ENCODE assay signal across 9 mouse cellular contexts in the genomic region with DNA sequence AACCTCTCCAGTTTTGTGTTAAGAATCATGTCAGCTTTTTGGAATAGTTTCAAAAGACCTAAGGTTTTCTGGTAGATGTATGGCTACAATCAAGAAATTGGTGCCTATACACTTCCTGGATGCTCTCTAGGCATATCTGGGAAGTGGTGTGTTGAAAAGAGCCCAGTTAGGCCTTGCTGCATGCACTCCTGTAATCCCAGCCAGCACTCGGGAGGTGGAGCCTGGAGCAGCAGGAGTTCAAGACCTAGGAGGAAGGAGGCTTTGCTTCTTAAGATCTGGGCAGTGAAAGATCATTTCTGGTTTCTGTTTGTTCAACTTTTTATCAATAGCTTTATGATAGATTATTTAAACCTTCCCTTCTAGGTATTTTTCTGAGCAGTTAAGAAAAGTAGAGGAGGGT. TPM values are rescaled to one million over a fixed set of nuclear protein-coding genes. Genes with fewer than 3 reads are reported as not detected.
A peak's percentile ranks its signal among the peaks of the same experiment; 100 is the strongest.
DNase-seq lines count a peak whose midpoint lies in the region; ATAC-seq lines count a peak whose summit lies in the region.
"Had no signal": no experiment of that assay in that cellular context is flagged by ENCODE, and none has a peak within 500 bp of the region (broad histone marks: within the 10 kb centered on the region; RNA-seq: fewer than 3 reads in every experiment).

No protein-coding gene starts in this region.

- WGBS in heart, embryonic 15.5 days, result 11% methylated on average over 1 of the region's 1 CpGs
- WGBS in hindbrain, embryonic 13.5 days, result 14% methylated on average over 1 of the region's 1 CpGs
- WGBS in midbrain, embryonic 11.5 days, result 8% methylated on average over 1 of the region's 1 CpGs

- H3K9ac ChIP-seq in heart, embryonic 15.5 days, result no peak overlapping the region; the same call in 1 of the 2 replicates
- peak overlapping the region; percentile 91; the same call in 1 of the 2 replicates for H3K9ac ChIP-seq in hindbrain, embryonic 13.5 days
- H3K9ac ChIP-seq in midbrain, embryonic 11.5 days (ENCODE audit: low read length), result no peak overlapping the region

- H3K9me3 ChIP-seq in heart, embryonic 15.5 days (replicated peaks), result no peaks in the 10 kb centered on the region
- no peaks in the 10 kb centered on the region for H3K9me3 ChIP-seq in hindbrain, embryonic 13.5 days
- H3K9me3 ChIP-seq in midbrain, embryonic 11.5 days (ENCODE audit: control insufficient read depth, low read length), result no peaks in the 10 kb centered on the region

- H3K27me3 ChIP-seq in heart, embryonic 15.5 days, result no peaks in the 10 kb centered on the region
- no peaks in the 10 kb centered on the region for H3K27me3 ChIP-seq in hindbrain, embryonic 13.5 days
- no peaks in the 10 kb centered on the region for H3K27me3 ChIP-seq in midbrain, embryonic 11.5 days (ENCODE audit: control insufficient read depth, insufficient read depth, low read length)

- no peak for DNase-seq in heart, postnatal 4 days
- DNase-seq in R1 (ENCODE audit: low read depth, low spot score), result peak; percentile 85
- DNase-seq in midbrain, embryonic 11.5 days (ENCODE audit: low spot score, missing footprints), result no peak
- DNase-seq in right cerebral cortex, adult 2 months (ENCODE audit: low spot score in 2 of 2), result no peak
- DNase-seq in left cerebral cortex, adult 9 months (ENCODE audit: low spot score in 2 of 2), result no peak
- no peak for DNase-seq in lung, adult 18-20 months
- DNase-seq: cerebellum, adult 11 months had no signal

- H3K27ac ChIP-seq in heart, embryonic 15.5 days, result no peak overlapping the region
- H3K27ac ChIP-seq in hindbrain, embryonic 13.5 days, result no peak overlapping the region
- no peak overlapping the region for H3K27ac ChIP-seq in midbrain, embryonic 11.5 days (ENCODE audit: low read depth, low read length)

- no peak for ATAC-seq in heart, embryonic 15.5 days (replicated peaks; ENCODE audit: insufficient number of reproducible peaks, insufficient read depth, low FRiP score, low read depth)
- no peak for ATAC-seq in hindbrain, embryonic 13.5 days (ENCODE audit: low FRiP score)
- ATAC-seq in midbrain, embryonic 11.5 days (ENCODE audit: low FRiP score), result no peak

- peak overlapping the region; percentile 73 for H3K4me3 ChIP-seq in heart, embryonic 15.5 days
- peak overlapping the region; percentile 93 for H3K4me3 ChIP-seq in hindbrain, embryonic 13.5 days
- peak overlapping the region; percentile 91 for H3K4me3 ChIP-seq in midbrain, embryonic 11.5 days (ENCODE audit: low read depth, low read length)

- H3K4me2 ChIP-seq in heart, embryonic 15.5 days, result peak overlapping the region; percentile 81
- H3K4me2 ChIP-seq in hindbrain, embryonic 13.5 days, result peak overlapping the region; percentile 94
- peak overlapping the region; percentile 76 for H3K4me2 ChIP-seq in midbrain, embryonic 11.5 days

- H3K36me3 ChIP-seq in heart, embryonic 15.5 days, result no peaks in the 10 kb centered on the region; the same call in 1 of the 2 replicates
- H3K36me3 ChIP-seq in hindbrain, embryonic 13.5 days, result peaks cover 7% of the 10 kb centered on the region
- H3K36me3 ChIP-seq in midbrain, embryonic 11.5 days (ENCODE audit: control insufficient read depth, insufficient read depth, low read length), result peaks cover 2% of the 10 kb centered on the region; the same call in 1 of the 2 replicates

- peaks cover 28% of the 10 kb centered on the region for H3K4me1 ChIP-seq in heart, embryonic 15.5 days (replicated peaks)
- peaks cover 47% of the 10 kb centered on the region for H3K4me1 ChIP-seq in hindbrain, embryonic 13.5 days (replicated peaks)
- H3K4me1 ChIP-seq in midbrain, embryonic 11.5 days (ENCODE audit: control insufficient read depth, insufficient read depth, low read length), result peaks cover 14% of the 10 kb centered on the region

RNA-seq across cellular contexts. Expression of a gene that starts 1.8 kb away (rescaled TPM):
- polyA plus RNA-seq in heart, embryonic 15.5 days (2015; fragmentation: Nextera tagmentation; extraction: Ambion mirVana), result 52.4 and 52.9 TPM in 2 replicates
- 10 to 100 TPM; 69.6 to 72.0 TPM for total RNA-seq in heart, postnatal 4 days (2021)
- 108 and 109 TPM in 2 replicates for polyA plus RNA-seq in hindbrain, embryonic 13.5 days (2015; fragmentation: Nextera tagmentation; extraction: Ambion mirVana)
- 167 and 169 TPM in 2 replicates for polyA plus RNA-seq in midbrain, embryonic 11.5 days (2014; fragmentation: Nextera tagmentation; extraction: Ambion mirVana)

RNA-seq across cellular contexts. Expression of a gene that starts 13.3 kb away (rescaled TPM):
- polyA plus RNA-seq in heart, embryonic 15.5 days (2015; fragmentation: Nextera tagmentation; extraction: Ambion mirVana), result 10.9 and 13.4 TPM in 2 replicates
- total RNA-seq in heart, postnatal 4 days (2021), result 10 to 100 TPM; 15.5 to 18.2 TPM
- polyA plus RNA-seq in hindbrain, embryonic 13.5 days (2015; fragmentation: Nextera tagmentation; extraction: Ambion mirVana), result 69.0 and 71.8 TPM in 2 replicates
- 15.3 and 18.8 TPM in 2 replicates for polyA plus RNA-seq in midbrain, embryonic 11.5 days (2014; fragmentation: Nextera tagmentation; extraction: Ambion mirVana)

RNA-seq across cellular contexts. Expression of a gene that starts 39.1 kb away (rescaled TPM):
- polyA plus RNA-seq in heart, embryonic 15.5 days (2015; fragmentation: Nextera tagmentation; extraction: Ambion mirVana), result 75.3 and 79.0 TPM in 2 replicates
- 100 to 1,000 TPM; 200 to 203 TPM for total RNA-seq in heart, postnatal 4 days (2021)
- polyA plus RNA-seq in hindbrain, embryonic 13.5 days (2015; fragmentation: Nextera tagmentation; extraction: Ambion mirVana), result 69.8 and 72.6 TPM in 2 replicates
- polyA plus RNA-seq in midbrain, embryonic 11.5 days (2014; fragmentation: Nextera tagmentation; extraction: Ambion mirVana), result 31.7 and 35.2 TPM in 2 replicates

RNA-seq across cellular contexts. Expression of a gene that starts 59.0 kb away (rescaled TPM):
- 120 and 122 TPM in 2 replicates for polyA plus RNA-seq in heart, embryonic 15.5 days (2015; fragmentation: Nextera tagmentation; extraction: Ambion mirVana)
- 10 to 100 TPM; 51.2 to 52.7 TPM for total RNA-seq in heart, postnatal 4 days (2021)
- 27.3 and 31.7 TPM in 2 replicates for polyA plus RNA-seq in hindbrain, embryonic 13.5 days (2015; fragmentation: Nextera tagmentation; extraction: Ambion mirVana)
- 47.5 and 51.1 TPM in 2 replicates for polyA plus RNA-seq in midbrain, embryonic 11.5 days (2014; fragmentation: Nextera tagmentation; extraction: Ambion mirVana)
